Mouse (Mus musculus) intestine, embryonic 15.5 days (tissue): ENCODE results near the gene Klk7. TPM values are rescaled to one million over a fixed set of nuclear protein-coding genes. Genes with fewer than 3 reads are reported as not detected.

Experiments
- ATAC-seq: fragments of 200-750 bp; cut with Nextera tagmentation; 2 replicates; pipeline ENCODE4 v1.8.0; 2017; ENCODE audit warnings: moderate TSS enrichment, moderate library complexity
- H3K27ac ChIP-seq: fragments of 300-500 bp; sonication (generic); 2 replicates; pipeline ENCODE4 v1.5.1; 2015; ENCODE audit warnings: mild to moderate bottlenecking, inconsistent platforms
- H3K27me3 ChIP-seq: fragments of 300-500 bp; sonication (generic); replicated peaks from 2 replicates; pipeline ENCODE4 v1.6.1; 2015; ENCODE audit warnings: inconsistent platforms
- H3K36me3 ChIP-seq: fragments of 300-500 bp; sonication (generic); 2 replicates; pipeline ENCODE4 v1.6.1; 2015; ENCODE audit warnings: inconsistent platforms
- H3K4me1 ChIP-seq: fragments of 300-500 bp; sonication (generic); replicated peaks from 2 replicates; pipeline ENCODE4 v1.6.1; 2015; ENCODE audit warnings: inconsistent platforms
- H3K4me2 ChIP-seq: fragments of 300-500 bp; sonication (generic); replicated peaks from 2 replicates; pipeline ENCODE4 v1.6.1; 2015; ENCODE audit warnings: mild to moderate bottlenecking, inconsistent platforms
- H3K4me3 ChIP-seq: fragments of 300-500 bp; sonication (generic); replicated peaks from 2 replicates; pipeline ENCODE4 v1.5.1; 2015; ENCODE audit warnings: inconsistent platforms
- H3K9ac ChIP-seq: fragments of 300-500 bp; sonication (generic); 2 replicates; pipeline ENCODE4 v1.6.1; 2015; ENCODE audit warnings: inconsistent platforms
- H3K9me3 ChIP-seq: fragments of 300-500 bp; sonication (generic); 2 replicates; pipeline ENCODE4 v1.6.1; 2016; ENCODE audit warnings: inconsistent platforms
- WGBS: fragments of 180-500 bp; shearing (Covaris S2); methylation state at CpG from one replicate; pipeline ENCODE4 v1.1.7; 2015; 5-methylcytosine and 5-hydroxymethylcytosine counted together
- polyA plus RNA-seq: library from polyadenylated mRNA; unstranded; fragments of >200 nt; fragmentation: Nextera tagmentation; extraction: Ambion mirVana; gene quantifications from 2 replicates; pipeline ENCODE4 v1.2.1, GENCODE M21; 2015

Klk7 gene
- polyA plus RNA-seq, 1 experiment from 2014 or later, result not detected

GRCm38 (mm10) chr7:43797844-43798462, 13.1 kb upstream of the Klk7 start:
- no peaks in the 10 kb centered on the region for H3K36me3 ChIP-seq
- H3K9ac ChIP-seq, result peak overlapping the region; percentile 24; the same call in 1 of the 2 replicates
- H3K4me3 ChIP-seq, result peak overlapping the region; percentile 45
- peak overlapping the region; percentile 84 for H3K4me2 ChIP-seq
- WGBS, result 34% methylated on average over 13 of the region's 13 CpGs
- H3K27me3 ChIP-seq, result no peaks in the 10 kb centered on the region; the same call in 1 of the 2 replicates
- ATAC-seq, result peak; percentile 27; the same call in 1 of the 2 replicates
- 0 out of 2 replicates have a peak, but pooled peaks cover 5% of the 10 kb centered on the region for H3K4me1 ChIP-seq
- H3K9me3 ChIP-seq, result no peaks in the 10 kb centered on the region
- no peak overlapping the region for H3K27ac ChIP-seq

GRCm38 (mm10) chr7:43799876-43800275, 11.2 kb upstream of the Klk7 start:
- Histone ChIP-seq H3K9me3 (no peaks in the 10 kb centered on the region), H3K4me1 (0 out of 2 replicates have a peak, but pooled peaks cover 5% of the 10 kb centered on the region), H3K36me3 (no peaks in the 10 kb centered on the region), H3K4me3 (no peak overlapping the region), H3K27me3 (no peaks in the 10 kb centered on the region; the same call in 1 of the 2 replicates), H3K9ac (no peak overlapping the region), H3K4me2 (no peak overlapping the region), H3K27ac (no peak overlapping the region)
- WGBS, result 80% methylated on average over 7 of the region's 7 CpGs
- ATAC-seq, result no peak

GRCm38 (mm10) chr7:43815211-43815610, 4.1 kb downstream of the Klk7 start:
- Histone ChIP-seq H3K9me3 (no peaks in the 10 kb centered on the region), H3K9ac (no peak overlapping the region), H3K27me3 (no peaks in the 10 kb centered on the region), H3K4me2 (no peak overlapping the region), H3K27ac (no peak overlapping the region), H3K36me3 (no peaks in the 10 kb centered on the region), H3K4me3 (no peak overlapping the region), H3K4me1 (no peaks in the 10 kb centered on the region)
- ATAC-seq, result no peak
- 84% methylated on average over 7 of the region's 7 CpGs for WGBS

GRCm38 (mm10) chr7:43816746-43817145, 5.7 kb downstream of the Klk7 start:
- Histone ChIP-seq H3K27ac (no peak overlapping the region), H3K9ac (no peak overlapping the region), H3K4me3 (no peak overlapping the region), H3K36me3 (no peaks in the 10 kb centered on the region), H3K9me3 (no peaks in the 10 kb centered on the region), H3K27me3 (no peaks in the 10 kb centered on the region), H3K4me1 (no peaks in the 10 kb centered on the region), H3K4me2 (no peak overlapping the region)
- no peak for ATAC-seq

- Histone ChIP-seq H3K9ac (no peak overlapping the region), H3K4me3 (no peak overlapping the region), H3K4me2 (no peak overlapping the region), H3K36me3 (no peaks in the 10 kb centered on the region), H3K9me3 (no peaks in the 10 kb centered on the region), H3K27ac (no peak overlapping the region), H3K4me1 (no peaks in the 10 kb centered on the region), H3K27me3 (no peaks in the 10 kb centered on the region)
- WGBS, result 89% methylated on average over 7 of the region's 7 CpGs
- ATAC-seq, result no peak
These were observed 10.5 kb downstream of the Klk7 start for GRCm38 (mm10) chr7:43821581-43821980.

GRCm38 (mm10) chr7:43824199-43824598, 13.1 kb downstream of the Klk7 start, which contains the start of gene Klk6:
TSS of gene Klk6 (plus strand) at chr7:43824499.
- no peak within 1 kb of the TSS for H3K27ac ChIP-seq
- no peaks in the 10 kb centered on the region for H3K36me3 ChIP-seq
- H3K9me3 ChIP-seq, result no peaks in the 10 kb centered on the region
- 81% methylated on average over 10 of the region's 10 CpGs for WGBS
- H3K9ac ChIP-seq, result no peak within 1 kb of the TSS
- H3K4me2 ChIP-seq, result no peak within 1 kb of the TSS
- H3K27me3 ChIP-seq, result no peaks in the 10 kb centered on the region
- H3K4me3 ChIP-seq, result no peak within 1 kb of the TSS
- H3K4me1 ChIP-seq, result no peaks in the 10 kb centered on the region
- ATAC-seq, result no peak

- Histone ChIP-seq H3K9ac (no peak overlapping the region), H3K36me3 (no peaks in the 10 kb centered on the region), H3K4me1 (no peaks in the 10 kb centered on the region), H3K9me3 (no peaks in the 10 kb centered on the region), H3K27ac (no peak overlapping the region), H3K27me3 (no peaks in the 10 kb centered on the region), H3K4me3 (no peak overlapping the region), H3K4me2 (no peak overlapping the region)
- no peak for ATAC-seq
- 83% methylated on average over 5 of the region's 5 CpGs for WGBS
These were observed 15.0 kb downstream of the Klk7 start for GRCm38 (mm10) chr7:43826056-43826455.

- Histone ChIP-seq H3K27ac (no peak overlapping the region), H3K4me1 (no peaks in the 10 kb centered on the region), H3K4me2 (no peak overlapping the region), H3K27me3 (no peaks in the 10 kb centered on the region), H3K9ac (no peak overlapping the region), H3K9me3 (no peaks in the 10 kb centered on the region), H3K36me3 (no peaks in the 10 kb centered on the region), H3K4me3 (no peak overlapping the region)
- 76% methylated on average over 4 of the region's 4 CpGs for WGBS
- 0 out of 2 replicates have a peak, but pooled peaks have one; percentile 43 for ATAC-seq
These were observed 16.6 kb downstream of the Klk7 start for GRCm38 (mm10) chr7:43827706-43828105.

GRCm38 (mm10) chr7:43829006-43829405, 17.9 kb downstream of the Klk7 start:
- ATAC-seq, result no peak
- no peak overlapping the region for H3K4me3 ChIP-seq
- WGBS, result 87% methylated on average over 8 of the region's 8 CpGs
- H3K9me3 ChIP-seq, result no peaks in the 10 kb centered on the region
- no peaks in the 10 kb centered on the region for H3K36me3 ChIP-seq
- H3K9ac ChIP-seq, result no peak overlapping the region
- H3K27me3 ChIP-seq, result no peaks in the 10 kb centered on the region
- H3K4me2 ChIP-seq, result no peak overlapping the region
- H3K27ac ChIP-seq, result no peak overlapping the region
- H3K4me1 ChIP-seq, result no peaks in the 10 kb centered on the region

GRCm38 (mm10) chr7:43841701-43842100, 30.6 kb downstream of the Klk7 start, which contains the start of gene Klk5:
TSS of gene Klk5 (plus strand) at chr7:43841971.
- Histone ChIP-seq H3K4me1 (no peaks in the 10 kb centered on the region), H3K4me2 (no peak within 1 kb of the TSS), H3K36me3 (no peaks in the 10 kb centered on the region), H3K9ac (no peak within 1 kb of the TSS), H3K9me3 (no peaks in the 10 kb centered on the region), H3K4me3 (no peak within 1 kb of the TSS), H3K27ac (no peak within 1 kb of the TSS), H3K27me3 (no peaks in the 10 kb centered on the region)
- ATAC-seq, result no peak
- WGBS, result 41% methylated on average over 3 of the region's 3 CpGs

- WGBS, result 95% methylated on average over 4 of the region's 4 CpGs
- Histone ChIP-seq H3K9ac (no peak overlapping the region), H3K27me3 (no peaks in the 10 kb centered on the region), H3K4me3 (no peak overlapping the region), H3K9me3 (no peaks in the 10 kb centered on the region), H3K27ac (no peak overlapping the region), H3K36me3 (no peaks in the 10 kb centered on the region), H3K4me1 (no peaks in the 10 kb centered on the region), H3K4me2 (no peak overlapping the region)
- ATAC-seq, result no peak
These were observed 32.7 kb downstream of the Klk7 start for GRCm38 (mm10) chr7:43843801-43844200.

GRCm38 (mm10) chr7:43851616-43852015, 40.5 kb downstream of the Klk7 start:
- ATAC-seq, result no peak
- no peak overlapping the region for H3K4me3 ChIP-seq
- H3K4me2 ChIP-seq, result no peak overlapping the region
- no peak overlapping the region for H3K9ac ChIP-seq
- no peaks in the 10 kb centered on the region for H3K4me1 ChIP-seq
- WGBS, result 86% methylated on average over 6 of the region's 6 CpGs
- no peak overlapping the region for H3K27ac ChIP-seq
- no peaks in the 10 kb centered on the region for H3K36me3 ChIP-seq
- no peaks in the 10 kb centered on the region for H3K27me3 ChIP-seq
- no peaks in the 10 kb centered on the region for H3K9me3 ChIP-seq
